Mouse (Mus musculus): Measurements from ENCODE around the gene Col7a1.

DNA sequence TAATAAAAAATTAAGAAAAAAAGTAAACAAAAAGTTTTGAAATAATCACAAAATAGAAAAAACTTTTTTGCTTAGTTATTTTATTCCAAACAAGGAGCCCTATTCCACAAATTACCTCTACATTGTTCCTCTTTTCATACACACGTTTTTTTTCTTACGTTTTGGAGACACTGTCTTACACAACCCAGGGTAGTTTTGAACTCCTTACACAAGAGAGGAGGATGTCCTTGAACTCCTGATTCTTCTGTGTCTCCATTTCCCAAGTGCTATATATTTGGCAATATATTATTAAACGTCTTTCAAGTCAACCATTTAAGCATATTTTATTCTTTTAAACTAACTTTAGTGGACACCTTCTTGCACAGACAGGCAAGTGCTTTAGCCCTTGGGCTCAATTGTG is 17.4 kb upstream of the Col7a1 start:
- TF ChIP-seq CTCF (IDR thresholded peaks at IDR 0.05; ENCODE audit: low read depth, low read length) (no peak), POLR2A (IDR thresholded peaks at IDR 0.05; ENCODE audit: extremely low read depth, insufficient read depth, low read length) (no peak)
